Mouse (Mus musculus): ENCODE measurements around the gene Iqcf1.

- TF ChIP-seq CTCF (IDR thresholded peaks at IDR 0.05; ENCODE audit: low read depth, low read length) (no peak), POLR2A (IDR thresholded peaks at IDR 0.05; ENCODE audit: borderline replicate concordance, low read depth, low read length) (no peak)
Measured at GRCm38 (mm10) chr9:106472321-106472720, 27.4 kb upstream of the Iqcf1 start.
